20 mouse cellular contexts compared by ENCODE assay signal in genomic region chr7:4759670-4760069, GRCm38 (mm10). TPM values are rescaled to one million over a fixed set of nuclear protein-coding genes. Genes with fewer than 3 reads are reported as not detected.
"Had no signal": no experiment of that assay in that cellular context is flagged by ENCODE, and none has a peak within 500 bp of the region (broad histone marks: within the 10 kb centered on the region; RNA-seq: fewer than 3 reads in every experiment).

No protein-coding gene starts in this region.

- H3K27me3 ChIP-seq: lung, embryonic 15.5 days; midbrain, embryonic 13.5 days; midbrain, embryonic 15.5 days; neural tube, embryonic 12.5 days; stomach, embryonic 15.5 days had no signal

- H3K4me1 ChIP-seq: liver, embryonic 13.5 days; liver, embryonic 15.5 days; lung, embryonic 15.5 days; midbrain, embryonic 13.5 days; midbrain, embryonic 15.5 days; stomach, embryonic 15.5 days had no signal

- H3K9me3 ChIP-seq: liver, embryonic 13.5 days; liver, embryonic 15.5 days; lung, embryonic 15.5 days; megakaryocyte, embryonic 14.5 days; midbrain, embryonic 13.5 days; midbrain, embryonic 15.5 days; neural tube, embryonic 12.5 days; stomach, embryonic 15.5 days had no signal

- H3K36me3 ChIP-seq: liver, embryonic 13.5 days; liver, embryonic 15.5 days; lung, embryonic 15.5 days; midbrain, embryonic 13.5 days; midbrain, embryonic 15.5 days; neural tube, embryonic 12.5 days; stomach, embryonic 15.5 days had no signal

- ATAC-seq: liver, postnatal 0 days; midbrain, embryonic 13.5 days; midbrain, embryonic 15.5 days had no signal

- H3K27ac ChIP-seq: liver, embryonic 13.5 days; liver, embryonic 15.5 days; lung, embryonic 15.5 days; macrophage; midbrain, embryonic 13.5 days; midbrain, embryonic 15.5 days; neural tube, embryonic 12.5 days; stomach, embryonic 15.5 days had no signal

- H3K9ac ChIP-seq: liver, embryonic 13.5 days; liver, embryonic 15.5 days; liver, postnatal 0 days; lung, embryonic 15.5 days; midbrain, embryonic 13.5 days; midbrain, embryonic 15.5 days; neural tube, embryonic 12.5 days; stomach, embryonic 15.5 days had no signal

- H3K4me2 ChIP-seq: liver, embryonic 13.5 days; liver, embryonic 15.5 days; lung, embryonic 15.5 days; midbrain, embryonic 11.5 days; midbrain, embryonic 13.5 days; midbrain, embryonic 15.5 days; neural tube, embryonic 12.5 days; stomach, embryonic 15.5 days had no signal

- H3K4me3 ChIP-seq: liver, embryonic 13.5 days; liver, embryonic 15.5 days; lung, embryonic 15.5 days; megakaryocyte, embryonic 14.5 days; midbrain, embryonic 13.5 days; midbrain, embryonic 15.5 days; neural tube, embryonic 12.5 days; stomach, embryonic 15.5 days had no signal

- DNase-seq: liver, embryonic 13.5 days; liver, postnatal 0 days; lung, adult 2 months; right cerebral cortex, postnatal 14 days; thymus, adult 18-20 months; thymus, postnatal 14 days; thymus, postnatal 36 days had no signal

RNA-seq across cellular contexts. Expression of gene Cox6b2, which starts 6.8 kb away (rescaled TPM):
- polyA plus RNA-seq: macrophage had no signal

RNA-seq across cellular contexts. Expression of gene Fam71e2, which starts 11.4 kb away (rescaled TPM):
- polyA plus RNA-seq: liver, embryonic 13.5 days; liver, embryonic 15.5 days; liver, postnatal 0 days; lung, adult 2 months; lung, embryonic 15.5 days; macrophage; midbrain, embryonic 11.5 days; midbrain, embryonic 13.5 days; midbrain, embryonic 15.5 days; midbrain, postnatal 0 days; neural tube, embryonic 12.5 days; neural tube, embryonic 14.5 days; spleen, adult 2 months; stomach, embryonic 15.5 days; thymus, postnatal 0 days had no signal

RNA-seq across cellular contexts. Expression of gene Il11, which starts 23.0 kb away (rescaled TPM):
- polyA plus RNA-seq: liver, postnatal 0 days; macrophage had no signal

RNA-seq across cellular contexts. Expression of gene Tmem190, which starts 23.1 kb away (rescaled TPM):
- polyA plus RNA-seq: lung, adult 2 months; macrophage; midbrain, embryonic 11.5 days; midbrain, embryonic 13.5 days; midbrain, embryonic 15.5 days; neural tube, embryonic 12.5 days; spleen, adult 2 months; thymus, postnatal 0 days had no signal
